Mouse (Mus musculus): Measurements from ENCODE around the gene Spop. TPM values are rescaled to one million over a fixed set of nuclear protein-coding genes. Genes with fewer than 3 reads are reported as not detected.

Spop gene
- polyA plus RNA-seq, 1 experiment: 65.9 TPM

GRCm38 (mm10) chr11:95538378-95539104 is 124.7 kb downstream of the Spop start:
- Histone ChIP-seq H3K4me1 (ENCODE audit: control insufficient read depth, insufficient read depth, insufficient read length, low read length) (peaks cover 4% of the 10 kb centered on the region), H3K36me3 (ENCODE audit: control insufficient read depth, insufficient read depth, low read length) (no peaks in the 10 kb centered on the region), H3K27ac (ENCODE audit: insufficient read depth, low read depth, low read length) (no peak overlapping the region), H3K4me3 (ENCODE audit: low read depth, low read length) (no peak overlapping the region), H3K27me3 (ENCODE audit: control insufficient read depth, insufficient read depth, low read length) (no peaks in the 10 kb centered on the region)
- WGBS: 82% methylated on average over 15 of the region's 15 CpGs
- TF ChIP-seq POLR2A (IDR thresholded peaks at IDR 0.05; ENCODE audit: low read depth, low read length) (no peak), CTCF (IDR thresholded peaks at IDR 0.05; ENCODE audit: extremely low read depth, insufficient read length, insufficient replicate concordance, low read depth, low read length) (no peak)

- no peak for TF ChIP-seq CTCF (IDR thresholded peaks at IDR 0.05; ENCODE audit: extremely low read depth, insufficient read length, insufficient replicate concordance, low read depth, low read length)
- TF ChIP-seq POLR2A (IDR thresholded peaks at IDR 0.05; ENCODE audit: low read depth, low read length): no peak
- 0 out of 2 replicates have a peak overlapping the region, but pooled peaks have one; percentile 7 for H3K4me3 ChIP-seq (ENCODE audit: low read depth, low read length)
- peaks cover 4% of the 10 kb centered on the region; the same call in 1 of the 2 replicates for H3K4me1 ChIP-seq (ENCODE audit: control insufficient read depth, insufficient read depth, insufficient read length, low read length)
- no peak overlapping the region for H3K27ac ChIP-seq (ENCODE audit: insufficient read depth, low read depth, low read length)
- WGBS: 15% methylated on average over 18 of the region's 18 CpGs
- no peaks in the 10 kb centered on the region for H3K36me3 ChIP-seq (ENCODE audit: control insufficient read depth, insufficient read depth, low read length)
- H3K27me3 ChIP-seq (ENCODE audit: control insufficient read depth, insufficient read depth, low read length): no peaks in the 10 kb centered on the region
Measured at GRCm38 (mm10) chr11:95540637-95541385, 126.9 kb downstream of the Spop start.

Other genes with a start within 250 kb of the Spop start
- 0.24 TPM in 1 of 2 replicates, not detected in the other for gene Tac4, start 152.6 kb upstream of the Spop start, polyA plus RNA-seq (2012; rRNA removed)
- gene Kat7, start 103.8 kb upstream of the Spop start, polyA plus RNA-seq (2012; rRNA removed): 9.6 and 19.4 TPM in 2 replicates
- gene Fam117a, start 77.1 kb upstream of the Spop start, polyA plus RNA-seq (2012; rRNA removed): 9.6 and 15.6 TPM in 2 replicates
- 81.9 and 151 TPM in 2 replicates for gene Slc35b1, start 29.4 kb upstream of the Spop start, polyA plus RNA-seq (2012; rRNA removed)
- 0.23 and 0.61 TPM in 2 replicates for gene Nxph3, start 100.5 kb downstream of the Spop start, polyA plus RNA-seq (2012; rRNA removed)
- 4.8 and 6.5 TPM in 2 replicates for gene Ngfr, start 173.7 kb downstream of the Spop start, polyA plus RNA-seq (2012; rRNA removed)

Data from small intestine, adult 2 months (tissue).